Comparison of ENCODE assay signal across 8 mouse cellular contexts in genomic region chr16:18498558-18498990, GRCm38 (mm10). TPM values are rescaled to one million over a fixed set of nuclear protein-coding genes. Genes with fewer than 3 reads are reported as not detected.
DNase-seq lines count a peak whose midpoint lies in the region; ATAC-seq and TF ChIP-seq lines count a peak whose summit lies in the region.

Gnb1l (plus strand) TSS chr16:18498713.
Rtl10 (plus strand) TSS chr16:18498901.

- H3K9me3 ChIP-seq in embryonic facial prominence, embryonic 13.5 days, result no peaks in the 10 kb centered on the region
- H3K9me3 ChIP-seq in limb, embryonic 13.5 days, result no peaks in the 10 kb centered on the region
- H3K9me3 ChIP-seq in midbrain, embryonic 16.5 days (replicated peaks; ENCODE audit: control insufficient read depth, low read length, poor library complexity, severe bottlenecking), result no peaks in the 10 kb centered on the region

- no peaks in the 10 kb centered on the region for H3K79me2 ChIP-seq in heart, adult 2 months (replicated peaks; ENCODE audit: control insufficient read depth, insufficient read depth, low read length)

- H3K9ac ChIP-seq in embryonic facial prominence, embryonic 13.5 days, result peak within 1 kb of the TSS; percentile 88
- H3K9ac ChIP-seq in heart, adult 2 months (ENCODE audit: low read depth, low read length), result peak within 1 kb of the TSS; percentile 90
- H3K9ac ChIP-seq in limb, embryonic 13.5 days, result peak within 1 kb of the TSS; percentile 84
- peak within 1 kb of the TSS; percentile 90 for H3K9ac ChIP-seq in midbrain, embryonic 16.5 days (ENCODE audit: low read depth, low read length)

- peak; percentile 87 for TF ChIP-seq POLR2A in heart, adult 2 months (IDR thresholded peaks at IDR 0.05; ENCODE audit: insufficient read depth, low read depth, low read length)

- peaks cover 25% of the 10 kb centered on the region for H3K36me3 ChIP-seq in embryonic facial prominence, embryonic 13.5 days
- H3K36me3 ChIP-seq in heart, adult 2 months (ENCODE audit: control insufficient read depth, insufficient read depth, low read length), result no peaks in the 10 kb centered on the region
- H3K36me3 ChIP-seq in limb, embryonic 13.5 days, result peaks cover 24% of the 10 kb centered on the region
- H3K36me3 ChIP-seq in midbrain, embryonic 16.5 days (ENCODE audit: control insufficient read depth, insufficient read depth, low read length), result peaks cover 4% of the 10 kb centered on the region

- DNase-seq in 3134 (ENCODE audit: extremely low read depth, insufficient read length, low spot score), result peak; percentile 98
- peak; percentile 98 for DNase-seq in adrenal gland, postnatal 36 days
- DNase-seq in heart, adult 2 months, result peak; percentile 96 to 97
- peak; percentile 92 to 95 for DNase-seq in kidney, adult 8-10 months
- peak; percentile 92 to 97 for DNase-seq in spleen, postnatal 10 days (ENCODE audit: low spot score in 2 of 2)

- peak within 1 kb of the TSS; percentile 91 for H3K27ac ChIP-seq in embryonic facial prominence, embryonic 13.5 days
- H3K27ac ChIP-seq in heart, adult 2 months, result peak within 1 kb of the TSS; percentile 86
- H3K27ac ChIP-seq in limb, embryonic 13.5 days, result peak within 1 kb of the TSS; percentile 87
- H3K27ac ChIP-seq in midbrain, embryonic 16.5 days (ENCODE audit: low read length), result peak within 1 kb of the TSS; percentile 95

- peak within 1 kb of the TSS; percentile 79 for H3K4me3 ChIP-seq in embryonic facial prominence, embryonic 13.5 days
- peak within 1 kb of the TSS; percentile 87 for H3K4me3 ChIP-seq in heart, adult 2 months
- H3K4me3 ChIP-seq in limb, embryonic 13.5 days, result peak within 1 kb of the TSS; percentile 78
- H3K4me3 ChIP-seq in midbrain, embryonic 16.5 days (ENCODE audit: low read depth, low read length), result peak within 1 kb of the TSS; percentile 82

- H3K4me2 ChIP-seq in embryonic facial prominence, embryonic 13.5 days, result peak within 1 kb of the TSS; percentile 85
- peak within 1 kb of the TSS; percentile 89 for H3K4me2 ChIP-seq in limb, embryonic 13.5 days (replicated peaks)
- H3K4me2 ChIP-seq in midbrain, embryonic 16.5 days (ENCODE audit: low read length), result peak within 1 kb of the TSS; percentile 91

- ATAC-seq in embryonic facial prominence, embryonic 13.5 days (ENCODE audit: insufficient number of reproducible peaks, insufficient read depth, low FRiP score, low TSS enrichment, low read depth), result peak; percentile 95
- ATAC-seq in limb, embryonic 13.5 days (ENCODE audit: low FRiP score, low read depth), result peak; percentile 96
- peak; percentile 99 for ATAC-seq in midbrain, embryonic 16.5 days

- WGBS in embryonic facial prominence, embryonic 13.5 days, result under 1% methylated on average over 51 of the region's 51 CpGs
- WGBS in heart, adult 2 months, result under 1% methylated on average over 51 of the region's 51 CpGs
- WGBS in limb, embryonic 13.5 days, result under 1% methylated on average over 47 of the region's 51 CpGs
- under 1% methylated on average over 48 of the region's 51 CpGs for WGBS in midbrain, embryonic 16.5 days

- TF ChIP-seq CTCF in heart, adult 2 months (IDR thresholded peaks at IDR 0.05), result no peak

- H3K27me3 ChIP-seq in embryonic facial prominence, embryonic 13.5 days, result no peaks in the 10 kb centered on the region
- no peaks in the 10 kb centered on the region for H3K27me3 ChIP-seq in heart, adult 2 months (ENCODE audit: control insufficient read depth, insufficient read depth, low read length)
- no peaks in the 10 kb centered on the region for H3K27me3 ChIP-seq in limb, embryonic 13.5 days
- H3K27me3 ChIP-seq in midbrain, embryonic 16.5 days (ENCODE audit: control insufficient read depth, insufficient read depth, low read depth, low read length), result no peaks in the 10 kb centered on the region

- intact Hi-C loops in heart, adult 2 months (cut with DNase I), result loop anchor here (2.0 to 10.0 kb wide), 2 partner anchors 34 to 316 kb away; partner anchors contain the start of genes Cdc45 and Ufd1

- H3K4me1 ChIP-seq in embryonic facial prominence, embryonic 13.5 days, result peaks cover 20% of the 10 kb centered on the region
- peaks cover 4% of the 10 kb centered on the region for H3K4me1 ChIP-seq in heart, adult 2 months (ENCODE audit: control insufficient read depth, insufficient read depth, low read length)
- peaks cover 25% of the 10 kb centered on the region for H3K4me1 ChIP-seq in limb, embryonic 13.5 days
- H3K4me1 ChIP-seq in midbrain, embryonic 16.5 days (ENCODE audit: control insufficient read depth, insufficient read depth, low read length), result peaks cover 17% of the 10 kb centered on the region

- 0 out of 2 replicates have a peak, but pooled peaks have one; percentile 12 for TF ChIP-seq EP300 in heart, adult 2 months (IDR thresholded peaks at IDR 0.05; ENCODE audit: insufficient read depth, low read depth, low read length)

RNA-seq across cellular contexts. Expression of gene Gnb1l, which starts in this region (rescaled TPM):
- total RNA-seq in adrenal gland, postnatal 36 days (2021), result 1 to 10 TPM; 4.9 to 5.9 TPM
- 19.7 and 20.3 TPM in 2 replicates for polyA plus RNA-seq in embryonic facial prominence, embryonic 13.5 days (2015; fragmentation: Nextera tagmentation; extraction: Ambion mirVana)
- 1 to 10 TPM; 5.3 to 7.4 TPM for total RNA-seq in heart, adult 2 months (2021)
- polyA plus RNA-seq in heart, adult 2 months (2012; rRNA removed), result 5.5 and 8.5 TPM in 2 replicates
- polyA plus RNA-seq in limb, embryonic 13.5 days (2015; fragmentation: Nextera tagmentation; extraction: Ambion mirVana), result 20.4 and 21.4 TPM in 2 replicates
- 16.5 and 17.6 TPM in 2 replicates for polyA plus RNA-seq in midbrain, embryonic 16.5 days (2015; fragmentation: Nextera tagmentation; extraction: Ambion mirVana)

RNA-seq across cellular contexts. Expression of gene Rtl10, which starts in this region (rescaled TPM):
- total RNA-seq in adrenal gland, postnatal 36 days (2021), result 1 to 10 TPM; 4.4 to 5.6 TPM
- polyA plus RNA-seq in embryonic facial prominence, embryonic 13.5 days (2015; fragmentation: Nextera tagmentation; extraction: Ambion mirVana), result 5.4 and 5.5 TPM in 2 replicates
- 1 to 10 TPM; 3.4 to 3.9 TPM for total RNA-seq in heart, adult 2 months (2021)
- polyA plus RNA-seq in heart, adult 2 months (2012; rRNA removed), result 3.1 and 3.4 TPM in 2 replicates
- polyA plus RNA-seq in limb, embryonic 13.5 days (2015; fragmentation: Nextera tagmentation; extraction: Ambion mirVana), result 5.5 and 5.9 TPM in 2 replicates
- polyA plus RNA-seq in midbrain, embryonic 16.5 days (2015; fragmentation: Nextera tagmentation; extraction: Ambion mirVana), result 3.3 and 3.5 TPM in 2 replicates

Comparison
In these comparisons a context has a peak if more than half of its experiments do, and no peak if none do; other contexts are left out.
1. Peak in every context shown above with its lines: DNase-seq, ATAC-seq, H3K4me3 ChIP-seq and H3K27ac ChIP-seq.